Mouse (Mus musculus) stomach, postnatal 0 days (tissue): Measurements from ENCODE around the gene Bsg. TPM values are rescaled to one million over a fixed set of nuclear protein-coding genes. Genes with fewer than 3 reads are reported as not detected.

ENCODE experiments used
- ATAC-seq: fragments of 200-750 bp; cut with Nextera tagmentation; 2 replicates; pipeline ENCODE4 v1.8.0; 2017; ENCODE audit not compliant: low FRiP score, low TSS enrichment
- DNase-seq: peaks from one replicate; pipeline ENCODE4 v3.0.0-alpha.2; 2016; ENCODE audit warnings: low spot score
- H3K27ac ChIP-seq: fragments of 300-500 bp; sonication (generic); replicated peaks from 2 replicates; pipeline ENCODE4 v1.5.1; 2014; ENCODE audit warnings: mild to moderate bottlenecking, control low read depth
- H3K27me3 ChIP-seq: fragments of 300-500 bp; sonication (generic); 2 replicates; pipeline ENCODE4 v1.6.1; 2014; ENCODE audit warnings: low read length; ENCODE audit not compliant: control insufficient read depth, insufficient read depth
- H3K36me3 ChIP-seq: fragments of 300-500 bp; sonication (generic); 2 replicates; pipeline ENCODE4 v1.6.1; 2014; ENCODE audit warnings: low read length, mixed read lengths; ENCODE audit not compliant: control insufficient read depth, insufficient read depth
- H3K4me1 ChIP-seq: fragments of 300-500 bp; sonication (generic); replicated peaks from 2 replicates; pipeline ENCODE4 v1.6.1; 2014; ENCODE audit warnings: antibody characterized with exemption; ENCODE audit not compliant: control insufficient read depth, insufficient read depth
- H3K4me2 ChIP-seq: fragments of 300-500 bp; sonication (generic); replicated peaks from 2 replicates; pipeline ENCODE4 v1.6.1; 2014; ENCODE audit warnings: low read depth, mild to moderate bottlenecking, control low read depth, moderate library complexity
- H3K4me3 ChIP-seq: fragments of 300-500 bp; sonication (generic); 2 replicates; pipeline ENCODE4 v1.5.1; 2014; ENCODE audit warnings: low read depth, low read length, control low read depth
- H3K9ac ChIP-seq: fragments of 300-500 bp; sonication (generic); 2 replicates; pipeline ENCODE4 v1.6.1; 2014; ENCODE audit warnings: mild to moderate bottlenecking, low read length, control low read depth, mixed read lengths
- H3K9me3 ChIP-seq: fragments of 300-500 bp; sonication (generic); 2 replicates; pipeline ENCODE4 v1.6.1; 2016; ENCODE audit warnings: low read length; ENCODE audit not compliant: control insufficient read depth
- CTCF ChIP-seq: IDR thresholded peaks from 2 replicates; pipeline ENCODE4 v1.5.1; 2016; ENCODE audit warnings: antibody characterized with exemption, low read depth, mild to moderate bottlenecking, moderate library complexity
- EP300 ChIP-seq: optimal IDR thresholded peaks from 2 replicates; pipeline ENCODE3; 2016; ENCODE audit warnings: antibody characterized with exemption
- WGBS: fragments of 180-500 bp; shearing (Covaris S2); extraction: QIAGEN DNeasy Blood & Tissue Kit; methylation state at CpG from one replicate; pipeline ENCODE4 v1.1.7; 2014; 5-methylcytosine and 5-hydroxymethylcytosine counted together
- polyA plus RNA-seq: library from polyadenylated mRNA; unstranded; fragments of >200 nt; fragmentation: Nextera tagmentation; extraction: Ambion mirVana; gene quantifications from 2 replicates; pipeline ENCODE4 v1.2.1, GENCODE M21; 2015

Gene Bsg
- polyA plus RNA-seq, 1 experiment from 2014 or later = 1,012 TPM

DNA sequence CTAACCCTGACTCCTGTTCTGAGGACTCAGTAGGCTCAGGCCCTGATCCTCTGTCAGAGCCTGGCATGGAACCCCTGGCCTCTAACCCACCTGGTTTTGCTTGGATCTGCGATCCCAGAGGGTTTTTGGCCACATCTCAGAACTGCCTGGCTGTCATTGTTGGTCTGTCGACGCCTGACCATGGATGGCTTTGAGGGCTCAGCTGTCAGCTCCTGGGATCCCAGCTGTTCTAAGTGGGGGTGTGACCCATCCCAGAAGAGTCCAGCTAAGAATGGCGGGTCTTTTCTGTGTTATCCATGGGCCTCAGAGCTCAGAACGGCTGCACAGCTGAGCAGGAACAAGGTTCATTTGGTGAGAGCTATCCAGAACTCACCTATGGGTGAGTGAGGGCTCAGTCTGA lies 16.8 kb downstream of the Bsg start:
- no peak overlapping the region for H3K9ac ChIP-seq
- no peak for ATAC-seq

DNA sequence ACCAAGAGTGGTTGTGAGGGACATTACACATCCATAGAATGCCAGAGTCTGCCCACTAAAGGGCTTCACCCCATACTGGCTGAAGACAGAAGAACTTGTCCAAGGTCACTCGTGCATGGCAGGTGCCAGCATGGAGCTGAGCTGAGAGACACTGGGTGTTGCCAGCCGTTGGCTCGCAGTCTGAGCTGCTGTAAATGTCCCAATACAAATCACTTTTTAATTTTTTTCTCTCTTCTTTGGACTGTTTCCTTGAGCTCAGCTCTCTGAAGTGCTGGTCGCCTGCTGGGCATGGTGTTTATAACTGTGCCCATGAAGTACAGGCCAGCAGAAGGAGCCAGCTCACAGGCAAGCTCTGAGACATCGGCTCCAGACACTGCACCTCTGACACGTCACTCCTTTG lies 18.8 kb downstream of the Bsg start:
- H3K27ac ChIP-seq = no peak overlapping the region
- H3K9me3 ChIP-seq = no peaks in the 10 kb centered on the region
- no peak for DNase-seq
- H3K4me2 ChIP-seq = no peak overlapping the region
- H3K9ac ChIP-seq = no peak overlapping the region
- H3K4me3 ChIP-seq = no peak overlapping the region
- 70% methylated on average over 6 of the region's 6 CpGs for WGBS
- no peaks in the 10 kb centered on the region for H3K4me1 ChIP-seq
- H3K27me3 ChIP-seq = no peaks in the 10 kb centered on the region
- H3K36me3 ChIP-seq = no peaks in the 10 kb centered on the region
- TF ChIP-seq EP300 (no peak), CTCF (no peak)
- ATAC-seq = no peak

More for the DNA sequence above, 16.8 kb downstream of the Bsg start:
- no peaks in the 10 kb centered on the region for H3K36me3 ChIP-seq
- H3K9me3 ChIP-seq = no peaks in the 10 kb centered on the region
- H3K4me3 ChIP-seq = no peak overlapping the region
- 61% methylated on average over 5 of the region's 5 CpGs for WGBS
- H3K4me2 ChIP-seq = no peak overlapping the region
- 0 out of 2 replicates have a peak, but pooled peaks cover 2% of the 10 kb centered on the region for H3K4me1 ChIP-seq
- peaks cover 6% of the 10 kb centered on the region; the same call in 1 of the 2 replicates for H3K27me3 ChIP-seq
- DNase-seq = no peak
- no peak for TF ChIP-seq CTCF
- TF ChIP-seq EP300 = no peak
- H3K27ac ChIP-seq = no peak overlapping the region

DNA sequence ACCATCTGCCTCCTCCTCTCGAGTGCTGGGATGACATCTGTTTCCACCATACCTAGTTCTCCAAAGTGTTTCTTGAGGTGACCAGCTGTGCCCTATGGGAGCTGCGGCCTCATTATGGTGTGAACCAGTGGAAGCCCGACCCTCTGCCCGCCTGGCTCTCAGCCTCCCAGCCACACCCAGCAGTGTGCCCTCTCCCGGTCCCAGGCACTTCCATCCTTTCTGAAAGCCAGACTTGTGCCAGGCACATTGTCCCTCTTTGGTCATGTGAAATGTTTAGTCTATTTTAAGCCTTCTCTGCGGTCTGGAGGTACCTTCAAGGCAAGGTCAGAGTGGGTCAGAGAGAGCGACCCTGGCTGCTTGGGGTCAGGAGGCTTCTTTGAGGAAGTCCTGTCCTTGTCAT lies 19.4 kb downstream of the Bsg start:
- Histone ChIP-seq H3K27ac (no peak overlapping the region), H3K9ac (no peak overlapping the region), H3K36me3 (no peaks in the 10 kb centered on the region), H3K4me3 (no peak overlapping the region), H3K27me3 (no peaks in the 10 kb centered on the region), H3K9me3 (no peaks in the 10 kb centered on the region), H3K4me1 (no peaks in the 10 kb centered on the region), H3K4me2 (no peak overlapping the region)
- 80% methylated on average over 7 of the region's 7 CpGs for WGBS
- no peak for TF ChIP-seq CTCF
- TF ChIP-seq EP300 = no peak
- ATAC-seq (no peak), DNase-seq (no peak)

DNA sequence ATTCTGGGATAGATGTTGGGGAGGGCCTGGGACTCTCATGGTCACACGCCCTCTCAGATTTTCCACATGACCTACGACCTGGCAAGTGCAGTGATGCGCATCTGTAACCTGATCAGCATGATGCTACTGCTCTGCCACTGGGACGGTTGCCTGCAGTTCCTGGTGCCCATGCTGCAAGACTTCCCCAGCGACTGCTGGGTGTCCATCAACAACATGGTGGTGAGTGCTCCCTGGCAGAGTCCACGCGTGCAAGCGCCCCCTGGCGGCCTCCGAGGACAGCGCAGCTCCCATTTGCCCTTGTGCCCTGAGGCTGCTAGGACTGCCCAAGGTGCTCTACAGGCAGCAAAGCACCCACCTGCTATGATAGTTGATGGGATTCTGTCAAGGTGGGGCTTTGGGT lies 21.8 kb downstream of the Bsg start:
- 37% methylated on average over 11 of the region's 11 CpGs for WGBS
- ATAC-seq = no peak

DNA sequence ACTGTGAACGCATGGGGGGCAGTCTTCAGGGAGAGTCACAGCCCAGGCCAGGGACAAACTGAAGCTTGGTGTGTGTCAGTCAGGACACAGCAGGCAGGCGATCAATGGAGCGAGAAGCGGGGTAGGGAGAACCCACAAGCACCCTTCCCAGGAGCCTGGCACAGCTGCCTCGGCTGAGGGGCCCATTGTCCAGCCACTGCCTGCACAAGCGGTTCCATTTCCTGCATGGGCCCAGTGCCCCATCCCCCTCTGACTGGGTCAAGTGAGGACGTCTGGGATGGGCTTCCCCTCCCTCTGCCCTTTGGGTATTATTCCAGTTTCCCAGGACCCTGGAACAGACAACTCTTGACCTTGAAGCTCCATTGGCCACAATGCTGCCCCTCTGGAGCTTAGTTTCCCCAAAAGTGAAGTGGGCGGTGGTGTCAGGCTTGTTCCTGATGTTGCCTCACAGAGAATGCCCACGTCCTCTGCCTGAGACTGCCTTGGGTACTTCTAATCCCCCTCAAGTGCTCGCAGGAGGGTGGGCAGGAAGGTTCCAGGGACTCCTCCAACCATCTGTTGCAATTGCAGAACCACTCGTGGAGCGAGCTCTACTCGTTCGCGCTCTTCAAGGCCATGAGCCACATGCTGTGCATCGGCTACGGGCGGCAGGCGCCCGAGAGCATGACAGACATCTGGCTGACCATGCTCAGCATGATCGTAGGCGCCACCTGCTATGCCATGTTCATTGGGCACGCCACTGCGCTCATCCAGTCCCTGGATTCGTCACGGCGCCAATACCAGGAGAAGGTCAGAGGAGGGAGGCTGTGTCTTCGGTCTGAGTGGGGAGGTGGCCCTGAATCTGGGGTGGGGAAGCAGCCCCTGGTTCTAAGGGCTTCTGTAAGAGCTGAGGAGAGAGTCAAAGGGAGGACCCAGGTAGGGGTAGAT lies 24.3 kb downstream of the Bsg start:
- WGBS = 66% methylated on average over 28 of the region's 28 CpGs
- ATAC-seq = no peak
- Histone ChIP-seq H3K4me3 (no peak overlapping the region), H3K4me1 (no peaks in the 10 kb centered on the region), H3K4me2 (no peak overlapping the region), H3K9me3 (no peaks in the 10 kb centered on the region), H3K27ac (no peak overlapping the region), H3K27me3 (no peaks in the 10 kb centered on the region), H3K9ac (no peak overlapping the region), H3K36me3 (no peaks in the 10 kb centered on the region)
- no peak for DNase-seq
- TF ChIP-seq EP300 = no peak
- TF ChIP-seq CTCF = no peak

More for the DNA sequence above, 21.8 kb downstream of the Bsg start:
- Histone ChIP-seq H3K4me3 (no peak overlapping the region), H3K27me3 (no peaks in the 10 kb centered on the region), H3K36me3 (no peaks in the 10 kb centered on the region), H3K4me1 (no peaks in the 10 kb centered on the region), H3K4me2 (no peak overlapping the region), H3K9me3 (no peaks in the 10 kb centered on the region), H3K9ac (no peak overlapping the region), H3K27ac (no peak overlapping the region)
- peak; percentile 70 for DNase-seq
- TF ChIP-seq EP300 (no peak), CTCF (peak; percentile 69)

DNA sequence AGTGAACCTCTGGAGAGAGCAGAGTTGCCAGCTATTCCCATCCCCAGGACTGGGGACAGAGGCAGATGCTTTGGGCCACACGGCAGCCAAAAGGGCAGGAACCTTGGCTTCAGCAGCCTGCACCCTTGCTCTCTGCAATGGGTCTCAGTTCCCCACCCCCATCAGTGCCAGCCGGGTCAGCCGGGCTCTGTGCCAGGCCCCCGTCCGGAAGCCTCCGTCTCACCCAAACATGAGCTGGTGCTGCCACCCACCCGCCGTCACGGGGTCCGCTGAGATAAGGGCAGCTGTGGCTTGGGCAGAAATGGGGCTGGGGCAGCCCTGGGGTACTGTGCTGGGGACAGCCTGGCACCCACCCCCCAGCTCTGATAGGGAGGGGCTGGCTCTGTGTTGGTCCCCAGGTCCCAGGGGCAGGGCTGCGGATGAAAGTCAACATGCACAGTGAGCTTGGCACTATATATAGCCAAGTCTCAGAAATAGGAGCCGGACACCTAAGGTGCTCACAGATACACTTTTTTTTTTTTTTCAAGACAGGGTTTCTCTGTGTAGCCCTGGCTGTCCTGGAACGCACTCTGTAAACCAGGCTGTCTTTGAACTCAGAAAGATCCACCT lies 25.2 kb downstream of the Bsg start:
- Histone ChIP-seq H3K4me3 (no peak overlapping the region), H3K9me3 (no peaks in the 10 kb centered on the region), H3K4me1 (no peaks in the 10 kb centered on the region), H3K27me3 (no peaks in the 10 kb centered on the region), H3K4me2 (no peak overlapping the region), H3K9ac (no peak overlapping the region), H3K36me3 (0 out of 2 replicates have a peak, but pooled peaks cover 2% of the 10 kb centered on the region), H3K27ac (no peak overlapping the region)
- ATAC-seq (0 out of 2 replicates have a peak, but pooled peaks have one; percentile 10), DNase-seq (no peak)
- WGBS = 80% methylated on average over 13 of the region's 13 CpGs
- no peak for TF ChIP-seq EP300
- TF ChIP-seq CTCF = no peak
